Mouse (Mus musculus): ENCODE measurements around the gene Arnt2. TPM values are rescaled to one million over a fixed set of nuclear protein-coding genes. Genes with fewer than 3 reads are reported as not detected.

Gene Arnt2
- total RNA-seq, 2 experiments from 2014 or later, result 209 to 210 TPM

DNA sequence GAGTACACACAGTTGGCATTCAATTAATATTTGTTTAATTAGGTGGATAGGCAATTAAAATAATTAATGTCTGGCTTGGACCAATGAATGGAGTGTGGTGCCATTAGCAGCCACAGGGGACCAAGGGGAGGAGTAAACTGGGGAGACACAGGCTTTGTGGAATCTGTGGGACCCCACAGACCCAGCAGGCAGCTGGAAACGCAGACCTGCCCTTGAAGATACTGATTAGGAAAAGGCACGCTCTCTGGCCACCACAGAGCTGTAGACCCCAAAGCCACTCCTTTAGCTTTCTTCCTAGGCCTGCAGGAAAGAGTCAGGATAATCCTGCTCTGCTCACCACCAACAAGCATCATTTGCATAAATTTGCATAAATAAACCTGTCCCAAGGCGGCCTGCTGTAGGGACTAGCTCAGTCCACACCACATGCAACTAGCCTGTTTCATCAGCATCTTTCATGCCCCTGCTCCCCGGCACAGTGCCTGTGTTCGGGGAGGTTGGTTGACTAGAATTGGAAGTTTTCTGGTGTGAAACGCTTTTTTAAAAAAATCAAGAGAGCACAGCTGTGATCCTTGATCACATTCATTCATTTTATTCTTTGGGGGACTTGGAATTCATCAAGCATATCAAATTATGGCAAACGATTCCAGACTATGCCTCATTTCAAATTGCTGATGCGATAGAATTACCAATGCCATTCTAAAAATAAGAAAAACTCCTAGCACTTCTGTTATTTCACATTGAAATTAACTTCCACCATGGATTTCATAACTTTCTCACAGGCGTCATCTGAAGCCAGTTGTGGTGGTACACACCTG lies 8.1 kb downstream of the Arnt2 start:
- intact Hi-C loops (cut with DNase I), result no loop called here
- peak; percentile 30 for DNase-seq

DNA sequence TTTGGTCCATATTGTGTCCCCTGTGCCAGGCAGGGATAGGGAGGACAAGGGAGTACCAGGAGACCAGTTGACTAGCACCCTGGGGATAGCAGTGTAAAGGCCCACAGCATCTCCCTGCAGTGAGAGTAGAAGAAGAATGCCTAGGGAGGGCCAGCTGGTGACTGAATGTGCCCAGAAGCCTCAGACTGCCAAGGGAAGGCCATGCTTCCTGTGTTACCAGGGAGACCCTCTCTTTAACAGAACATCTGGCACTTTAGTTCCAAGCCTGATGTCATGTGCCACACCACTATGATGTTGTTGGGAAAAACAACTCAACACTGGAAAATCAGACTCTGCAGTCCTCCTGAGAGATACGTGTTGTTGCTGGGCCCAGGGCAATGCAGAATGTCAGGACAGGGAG lies 12.7 kb downstream of the Arnt2 start:
- peak; percentile 7 for DNase-seq
- intact Hi-C loops (cut with DNase I), result no loop called here

DNA sequence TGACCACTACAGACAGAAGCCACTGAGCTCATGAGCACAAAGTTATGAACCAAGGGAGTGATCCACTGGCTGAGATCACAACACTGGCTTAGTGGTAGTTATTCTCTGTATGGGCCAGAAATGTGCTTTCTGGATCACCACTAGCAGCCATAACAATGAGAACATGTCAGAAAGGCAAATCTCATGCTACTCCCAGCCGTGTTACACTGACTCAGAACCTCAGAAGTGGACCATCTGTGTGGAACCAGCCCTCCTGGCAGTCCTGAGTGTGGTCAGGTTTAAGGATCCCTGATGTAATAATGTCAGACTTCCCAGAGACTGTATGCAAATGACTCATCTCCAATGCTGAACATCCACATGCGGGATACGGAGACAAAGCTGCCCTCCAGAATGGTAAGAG lies 13.4 kb downstream of the Arnt2 start:
- no peak for DNase-seq
- intact Hi-C loops (cut with DNase I), result no loop called here

- intact Hi-C loops (cut with DNase I), result no loop called here
- DNase-seq, result no peak
Observed at GRCm38 (mm10) chr7:84387826-84388225, 22.1 kb downstream of the Arnt2 start.

- intact Hi-C loops (cut with DNase I), result no loop called here
- DNase-seq, result no peak
Observed at GRCm38 (mm10) chr7:84386472-84386871, 23.5 kb downstream of the Arnt2 start.

DNA sequence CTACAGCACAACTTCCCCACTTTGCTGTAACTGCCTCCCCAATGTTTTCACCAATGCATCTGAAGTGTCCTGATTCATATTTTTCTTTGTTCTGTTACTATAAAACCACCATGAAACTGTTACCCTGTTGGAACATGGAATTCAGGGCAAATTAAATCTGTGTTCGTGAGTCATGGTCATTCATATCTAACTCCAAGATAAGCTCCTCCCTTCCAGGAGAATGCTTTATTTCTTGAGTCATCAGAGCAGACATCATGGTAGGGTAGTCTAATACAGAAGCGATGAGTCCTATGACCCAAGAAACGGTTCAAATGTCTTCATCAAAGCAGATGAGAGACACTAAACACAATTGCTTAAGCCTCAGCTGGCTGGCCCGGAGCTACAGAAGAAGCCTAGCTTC lies 25.2 kb downstream of the Arnt2 start:
- no peak for DNase-seq

GRCm38 (mm10) chr7:84384086-84384485 lies 25.9 kb downstream of the Arnt2 start:
- DNase-seq, result no peak
- intact Hi-C loops (cut with DNase I), result no loop called here

More for the DNA sequence above, 25.2 kb downstream of the Arnt2 start:
- intact Hi-C loops (cut with DNase I), result no loop called here

DNA sequence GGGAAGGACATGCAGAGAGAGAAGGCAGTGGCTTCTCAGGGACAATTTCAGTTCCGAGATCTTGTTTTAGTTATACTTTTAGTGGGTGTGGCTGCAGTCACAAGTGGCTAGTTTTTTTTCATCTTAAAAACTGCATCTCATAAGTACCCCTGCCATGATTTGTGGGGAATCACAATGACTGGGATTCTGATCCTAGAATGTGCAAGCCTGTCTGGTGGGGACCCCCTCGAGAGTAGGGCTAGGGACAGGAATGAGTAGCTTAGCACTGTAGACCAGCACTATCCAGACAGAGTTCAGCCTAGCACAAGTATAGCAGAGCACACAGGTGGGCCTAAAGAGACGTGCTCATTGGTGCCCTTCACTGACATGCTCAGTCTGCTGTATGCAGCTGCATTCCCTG lies 27.6 kb downstream of the Arnt2 start:
- no peak for DNase-seq
- intact Hi-C loops (cut with DNase I), result no loop called here

- no peak for DNase-seq
- intact Hi-C loops (cut with DNase I), result no loop called here
Observed at GRCm38 (mm10) chr7:84380810-84381209, 29.2 kb downstream of the Arnt2 start.

- DNase-seq, result no peak
- intact Hi-C loops (cut with DNase I), result no loop called here
Observed at GRCm38 (mm10) chr7:84377330-84377729, 32.6 kb downstream of the Arnt2 start.

DNA sequence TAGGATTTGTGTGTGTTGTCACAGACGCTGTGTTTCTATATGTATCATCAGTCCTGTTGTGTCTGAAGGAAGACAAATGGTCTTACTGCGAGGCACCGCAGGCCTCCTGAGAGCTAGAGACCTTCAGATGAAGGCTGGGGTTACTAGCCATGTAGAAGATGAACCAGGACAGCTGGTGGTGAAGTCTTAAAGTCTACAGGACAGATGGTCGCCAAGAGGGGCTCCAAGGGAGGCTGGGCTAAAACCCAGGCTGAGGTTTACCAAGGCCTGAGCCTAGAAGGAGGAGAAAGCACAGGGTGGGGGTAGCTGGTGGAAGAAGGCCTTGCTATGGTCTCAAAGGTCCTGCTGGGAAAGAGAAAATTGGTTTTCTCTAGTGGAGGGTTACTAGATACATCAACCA lies 36.3 kb downstream of the Arnt2 start:
- intact Hi-C loops (cut with DNase I), result no loop called here

DNA sequence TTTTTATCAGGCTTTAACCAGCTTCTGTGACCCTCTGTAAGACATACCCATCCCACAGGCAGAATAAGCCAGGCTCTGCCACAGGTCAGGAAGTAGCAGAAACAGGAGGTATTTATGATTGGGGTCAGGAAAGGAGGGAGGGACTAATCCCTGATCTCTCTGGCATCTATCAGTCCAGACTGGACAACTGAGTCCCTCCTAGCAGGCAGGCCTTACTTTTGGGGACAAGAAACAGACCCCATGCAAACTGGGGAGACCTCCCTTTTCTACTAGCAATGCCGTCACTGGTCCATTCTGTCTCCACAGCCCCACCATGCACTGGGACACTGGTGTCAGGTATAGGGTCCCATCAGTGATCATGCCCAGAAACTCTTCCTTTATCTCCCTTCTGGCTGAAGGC lies 37.1 kb downstream of the Arnt2 start:
- intact Hi-C loops (cut with DNase I), result no loop called here
- DNase-seq, result no peak

More for the DNA sequence above, 36.3 kb downstream of the Arnt2 start:
- peak; percentile 11 for DNase-seq

DNA sequence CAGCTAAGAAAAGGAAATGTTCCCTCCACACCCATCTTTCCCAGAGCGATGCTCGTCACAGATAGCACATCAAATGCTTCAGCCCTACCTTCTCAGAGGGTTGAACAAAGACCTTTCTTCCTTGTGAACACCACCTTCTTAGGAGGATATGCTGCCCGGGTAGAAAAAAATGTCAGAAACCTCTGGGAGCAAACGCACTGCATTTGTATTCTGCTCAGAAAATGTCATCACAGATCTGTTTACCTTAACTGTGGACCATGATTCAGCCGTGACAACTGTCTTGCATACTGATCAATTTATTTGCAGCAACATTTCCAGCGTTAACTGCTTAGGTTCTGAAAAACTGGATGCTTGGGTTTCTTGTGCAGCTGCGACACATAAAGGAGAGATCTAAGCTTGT lies 37.7 kb downstream of the Arnt2 start:
- intact Hi-C loops (cut with DNase I), result no loop called here
- no peak for DNase-seq

GRCm38 (mm10) chr7:84370911-84371592 lies 38.9 kb downstream of the Arnt2 start:
- no peak for DNase-seq
- intact Hi-C loops (cut with DNase I), result no loop called here

DNA sequence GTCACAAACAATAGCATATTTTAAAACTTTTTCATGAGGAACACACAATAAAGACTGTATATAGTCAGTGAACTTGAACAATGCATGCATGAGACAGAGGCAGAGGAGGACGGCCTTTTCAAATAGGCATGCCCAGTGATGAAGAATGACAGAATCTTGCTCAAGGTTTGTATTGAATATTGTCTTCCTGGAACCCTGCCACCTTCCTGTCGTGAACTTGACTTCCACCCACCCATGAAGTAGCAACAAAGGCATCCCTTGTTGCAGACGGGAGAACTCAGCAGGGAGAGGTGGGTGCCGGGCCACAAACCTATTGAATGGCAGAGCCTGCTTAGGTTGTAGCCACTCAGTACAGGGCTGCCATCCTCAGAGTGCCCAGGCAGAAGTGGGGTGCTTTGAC lies 43.7 kb downstream of the Arnt2 start:
- no peak for DNase-seq
- intact Hi-C loops (cut with DNase I), result no loop called here

- no peak for DNase-seq
- intact Hi-C loops (cut with DNase I), result no loop called here
Observed at GRCm38 (mm10) chr7:84362711-84363110, 47.3 kb downstream of the Arnt2 start.

DNA sequence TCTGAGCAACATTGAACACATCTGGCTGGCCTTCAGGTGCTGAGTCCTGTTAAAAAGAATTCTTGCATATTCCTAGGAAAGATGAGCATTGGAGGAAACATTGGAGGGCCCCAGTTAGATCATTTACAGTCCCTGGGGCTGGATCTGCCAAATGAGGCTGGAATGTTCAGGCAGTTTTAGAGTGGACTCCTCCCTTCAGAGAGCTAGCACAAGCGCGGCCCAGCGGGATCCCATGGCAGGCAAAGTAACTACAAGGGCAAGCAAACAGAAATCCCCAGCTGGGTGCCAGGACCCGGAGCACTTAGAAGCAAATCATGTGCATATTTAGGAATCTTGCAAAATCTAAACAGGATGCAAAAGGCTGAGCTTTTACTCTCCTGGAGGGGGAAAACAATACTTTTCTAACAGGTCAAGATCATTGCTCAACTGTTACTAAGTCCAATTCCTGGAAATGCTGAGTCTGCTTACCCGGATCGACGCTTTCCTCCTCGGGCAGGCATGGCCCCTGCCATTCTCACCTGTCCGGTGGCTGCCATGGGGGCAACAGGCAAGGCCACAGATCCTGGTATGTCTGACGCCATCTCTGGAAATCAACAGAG lies 48.8 kb downstream of the Arnt2 start:
- DNase-seq, result peak; percentile 21
- intact Hi-C loops (cut with DNase I), result no loop called here

DNA sequence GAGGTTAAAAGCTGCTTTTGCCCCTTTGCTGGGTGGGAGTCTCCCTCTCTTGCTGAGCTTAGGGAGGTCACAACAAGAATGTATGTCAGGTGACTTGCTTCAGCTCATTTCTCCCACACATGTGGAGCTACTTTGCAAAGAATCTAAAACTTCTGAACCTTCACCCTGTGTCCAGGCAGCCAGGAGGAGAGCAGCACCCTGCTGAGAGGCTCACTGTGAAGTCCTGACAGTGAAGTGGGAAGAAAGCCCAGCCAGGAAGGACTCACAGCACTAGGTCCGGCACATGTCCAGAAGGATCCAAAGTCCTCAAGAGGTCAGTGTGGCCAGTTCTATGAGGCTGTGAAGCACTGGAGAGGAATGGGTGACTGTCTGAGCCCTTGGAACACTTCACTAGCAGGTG lies 51.5 kb downstream of the Arnt2 start:
- DNase-seq, result no peak
- intact Hi-C loops (cut with DNase I), result loop anchor here (5.0 to 10.0 kb wide), 2 partner anchors 271 to 444 kb away; partner anchors contain the start of gene Cemip

DNA sequence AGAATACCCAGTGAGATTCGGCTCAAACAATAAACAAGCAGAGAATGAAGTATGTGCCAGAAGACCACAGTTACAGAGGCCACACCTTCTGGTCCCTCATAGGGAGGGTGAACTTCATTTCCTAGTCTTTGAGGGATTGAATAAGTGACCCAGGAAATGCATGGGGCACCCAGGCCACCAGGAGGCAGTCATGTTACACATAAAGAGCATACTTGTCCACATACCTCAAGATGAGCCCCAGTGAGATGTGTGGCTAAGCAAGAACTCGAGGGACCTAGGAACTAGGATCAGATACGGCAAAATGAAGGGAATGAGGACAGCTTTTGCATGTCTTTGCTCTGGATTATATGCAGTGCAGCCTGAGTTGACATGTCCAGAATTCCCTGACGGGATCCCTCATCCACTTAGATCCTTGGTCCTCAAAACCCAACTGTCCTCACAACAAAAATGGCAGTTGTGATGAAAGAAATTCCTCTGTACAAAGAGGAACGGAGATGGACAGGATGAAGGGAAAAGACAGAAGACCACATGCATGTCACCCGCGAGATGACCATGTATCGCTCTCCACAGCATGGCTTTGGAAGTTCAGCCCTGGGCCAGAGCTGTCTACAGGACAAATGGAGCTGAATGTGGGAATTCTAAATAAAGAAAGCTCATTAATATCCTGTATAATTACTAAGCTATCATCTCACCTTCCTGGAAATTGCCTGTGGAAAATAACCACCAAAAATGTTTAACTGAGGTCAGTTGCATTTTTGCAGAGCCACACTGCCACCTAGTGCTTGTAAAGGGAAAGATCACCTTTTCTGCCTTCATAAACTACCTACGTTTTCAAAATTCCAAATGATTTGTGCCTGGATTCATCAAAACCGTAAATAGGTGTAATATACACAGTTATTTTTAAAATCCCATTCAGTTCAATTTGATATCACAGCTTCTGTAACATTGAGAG lies 54.1 kb downstream of the Arnt2 start:
- DNase-seq, result peak; percentile 68
- intact Hi-C loops (cut with DNase I), result loop anchor here (5.0 to 10.0 kb wide), 2 partner anchors 269 to 441 kb away; partner anchors contain the start of gene Cemip

DNA sequence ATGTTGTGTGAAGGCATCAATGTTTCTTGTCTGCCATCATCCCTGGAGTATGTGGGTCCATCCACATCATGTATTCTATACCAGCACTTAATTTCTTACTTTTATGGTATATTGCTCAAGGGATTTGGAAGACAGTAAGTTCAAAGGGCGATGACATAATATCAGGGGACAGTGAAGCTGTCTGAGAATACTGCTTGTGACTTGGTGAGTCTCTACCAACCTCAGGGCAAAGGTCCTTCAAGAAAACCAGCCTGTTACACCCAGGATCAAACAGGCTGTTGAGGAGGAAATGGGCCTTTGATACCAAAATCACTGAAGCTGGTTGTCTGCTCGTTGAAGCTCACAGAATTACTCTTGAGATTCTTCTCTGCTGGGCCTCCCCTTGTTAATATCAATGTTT lies 55.1 kb downstream of the Arnt2 start:
- intact Hi-C loops (cut with DNase I), result loop anchor here (5.0 to 10.0 kb wide), 2 partner anchors 268 to 440 kb away; partner anchors contain the start of gene Cemip
- no peak for DNase-seq
